Mouse (Mus musculus) MEL (cell line): Measurements from ENCODE around the gene Osbpl9. TPM values are rescaled to one million over a fixed set of nuclear protein-coding genes. Genes with fewer than 3 reads are reported as not detected.

Experiments used
- DNase-seq: peaks from one replicate; pipeline ENCODE4 v3.0.0; 2011; ENCODE audit warnings: low read depth, low spot score
- H3K27ac ChIP-seq: 2 replicates; pipeline ENCODE4 v1.5.1; 2012; ENCODE audit warnings: low read depth, mild to moderate bottlenecking, control low read depth, low read length, moderate library complexity; ENCODE audit not compliant: control insufficient read depth
- H3K27me3 ChIP-seq, 2 experiments: fragments of 150-350 bp in 1 of 2; sonication (generic) in 1 of 2; 2 replicates each; pipeline ENCODE4 v1.6.1; 2012; ENCODE audit warnings: low read length in 2 of 2, mild to moderate bottlenecking in 2 of 2, improper control_type of control experiment in 1 of 2, moderate library complexity in 1 of 2; ENCODE audit not compliant: insufficient read depth in 2 of 2, control insufficient read depth in 1 of 2
- H3K36me3 ChIP-seq, 2 experiments: 2 replicates each; pipeline ENCODE4 v1.6.1; 2012 to 2014; ENCODE audit warnings: low read length in 2 of 2, improper control_type of control experiment in 1 of 2, inconsistent platforms in 1 of 2, mild to moderate bottlenecking in 1 of 2; ENCODE audit not compliant: insufficient read depth in 2 of 2, control insufficient read depth in 1 of 2
- H3K4me1 ChIP-seq, 2 experiments: fragments of 150-350 bp in 1 of 2; sonication (generic) in 1 of 2; 2 replicates each; pipeline ENCODE4 v1.6.1; 2012; ENCODE audit warnings: low read length in 2 of 2, improper control_type of control experiment in 1 of 2, mild to moderate bottlenecking in 1 of 2; ENCODE audit not compliant: insufficient read depth in 2 of 2, control insufficient read depth in 1 of 2
- H3K4me3 ChIP-seq, 2 experiments: fragments of 150-350 bp in 1 of 2; sonication (generic) in 1 of 2; 2 replicates each; pipeline ENCODE4 v1.5.1; 2012; ENCODE audit warnings: low read depth in 2 of 2, low read length in 2 of 2, mild to moderate bottlenecking in 2 of 2, moderate library complexity in 2 of 2, control low read depth in 1 of 2, improper control_type of control experiment in 1 of 2; ENCODE audit not compliant: control insufficient read depth in 1 of 2, insufficient read depth in 1 of 2
- H3K79me2 ChIP-seq: 2 replicates; pipeline ENCODE4 v1.6.1; 2012; ENCODE audit warnings: mild to moderate bottlenecking, low read length, moderate library complexity; ENCODE audit not compliant: control insufficient read depth, poor library complexity, insufficient read depth
- H3K9ac ChIP-seq: 2 replicates; pipeline ENCODE4 v1.6.1; 2012; ENCODE audit warnings: low read depth, mild to moderate bottlenecking, control low read depth, low read length, moderate library complexity; ENCODE audit not compliant: control insufficient read depth, poor library complexity, severe bottlenecking
- H3K9me3 ChIP-seq: fragments of 150-350 bp; sonication (generic); replicated peaks from 2 replicates; pipeline ENCODE4 v1.6.1; 2012; ENCODE audit warnings: mild to moderate bottlenecking, low read length, improper control_type of control experiment, moderate library complexity; ENCODE audit not compliant: insufficient read depth
- BHLHE40 ChIP-seq: IDR thresholded peaks from 2 replicates; pipeline ENCODE4 v1.6.1; 2012; ENCODE audit warnings: low read depth, mild to moderate bottlenecking, inconsistent platforms, low read length, improper control_type of control experiment, borderline replicate concordance
- CTCF ChIP-seq, 3 experiments: IDR thresholded peaks in 2 of 3; conservative IDR thresholded peaks in 1 of 3; 2 replicates each; pipeline ENCODE4 v1.5.1; 2011 to 2012; ENCODE audit warnings: low read length in 3 of 3, low read depth in 2 of 3, mild to moderate bottlenecking in 2 of 3, improper control_type of control experiment in 1 of 3, inconsistent platforms in 1 of 3, mixed read lengths in 1 of 3, moderate library complexity in 1 of 3; ENCODE audit not compliant: control insufficient read depth in 1 of 3, insufficient read depth in 1 of 3, poor library complexity in 1 of 3, severe bottlenecking in 1 of 3
- E2F4 ChIP-seq: IDR thresholded peaks from 2 replicates; pipeline ENCODE4 v1.6.1; 2011; ENCODE audit warnings: low read depth, low read length, improper control_type of control experiment, borderline replicate concordance
- ETS1 ChIP-seq: IDR thresholded peaks from 2 replicates; pipeline ENCODE4 v1.6.1; 2012; ENCODE audit warnings: low read depth, mild to moderate bottlenecking, inconsistent platforms, low read length, improper control_type of control experiment, moderate library complexity
- GABPA ChIP-seq: IDR thresholded peaks from 2 replicates; pipeline ENCODE4 v1.6.1; 2012; ENCODE audit warnings: low read depth, mild to moderate bottlenecking, inconsistent platforms, low read length, improper control_type of control experiment, moderate library complexity
- KAT2A ChIP-seq: conservative IDR thresholded peaks from 2 replicates; pipeline ENCODE4 v1.6.1; 2012; ENCODE audit warnings: low read depth, low read length, improper control_type of control experiment, inconsistent platforms
- MAZ ChIP-seq: IDR thresholded peaks from 2 replicates; pipeline ENCODE4 v1.6.1; 2012; ENCODE audit warnings: low read depth, mild to moderate bottlenecking, inconsistent platforms, low read length, improper control_type of control experiment
- MEF2A ChIP-seq: IDR thresholded peaks from 2 replicates; pipeline ENCODE4 v1.6.1; 2014; ENCODE audit warnings: low read depth, mild to moderate bottlenecking, inconsistent platforms, low read length, improper control_type of control experiment; ENCODE audit not compliant: poor library complexity, insufficient replicate concordance, severe bottlenecking; ENCODE audit errors: extremely low read depth
- MXI1 ChIP-seq: IDR thresholded peaks from 2 replicates; pipeline ENCODE4 v1.6.1; 2011; ENCODE audit warnings: mild to moderate bottlenecking, low read depth, low read length, improper control_type of control experiment
- MYB ChIP-seq: IDR thresholded peaks from 2 replicates; pipeline ENCODE4 v1.6.1; 2011; ENCODE audit warnings: mild to moderate bottlenecking, low read depth, low read length, improper control_type of control experiment
- MYC ChIP-seq: IDR thresholded peaks from 2 replicates; pipeline ENCODE4 v1.6.1; 2011; ENCODE audit warnings: low read depth, mild to moderate bottlenecking, low read length, improper control_type of control experiment, moderate library complexity
- NRF1 ChIP-seq: IDR thresholded peaks from 2 replicates; pipeline ENCODE4 v1.6.1; 2014; ENCODE audit warnings: low read depth, mild to moderate bottlenecking, inconsistent platforms, low read length, improper control_type of control experiment, moderate library complexity; ENCODE audit not compliant: poor library complexity, insufficient read depth, severe bottlenecking
- POLR2AphosphoS2 ChIP-seq: IDR thresholded peaks from 2 replicates; pipeline ENCODE4 v1.6.1; 2011; ENCODE audit warnings: low read length, improper control_type of control experiment
- RCOR1 ChIP-seq: IDR thresholded peaks from 2 replicates; pipeline ENCODE4 v1.6.1; 2012; ENCODE audit warnings: low read depth, mild to moderate bottlenecking, inconsistent platforms, low read length, improper control_type of control experiment
- TBP ChIP-seq: IDR thresholded peaks from 2 replicates; pipeline ENCODE4 v1.8.0; 2011; ENCODE audit warnings: low read depth, low read length, improper control_type of control experiment
- UBTF ChIP-seq: IDR thresholded peaks from 2 replicates; pipeline ENCODE4 v1.6.1; 2012; ENCODE audit warnings: low read depth, mild to moderate bottlenecking, inconsistent platforms, low read length, improper control_type of control experiment, moderate library complexity, borderline replicate concordance; ENCODE audit not compliant: insufficient read depth
- polyA plus RNA-seq, 2 experiments: library from polyadenylated mRNA; stranded (reverse) in 1 of 2; unstranded in 1 of 2; fragments of >175 nt in 1 of 2; fragments of >200 nt in 1 of 2; gene quantifications; 2 replicates each; pipeline versions ENCODE4 v1.2.1 to v1.2.4; 2012; ENCODE audit warnings: low replicate concordance in 2 of 2, low read depth in 1 of 2; ENCODE audit not compliant: insufficient read length in 2 of 2, insufficient read depth in 1 of 2, missing spikeins in 1 of 2
- total RNA-seq: library from RNA; depleted of rRNA; stranded (reverse); fragments of 300-350 nt; gene quantifications from 2 replicates; pipeline ENCODE4 v1.2.3, GENCODE M21; 2012

Gene Osbpl9
- total and polyA plus RNA-seq, 3 experiments = 14.9 to 42.6 TPM; not detected in 1

- H3K36me3 ChIP-seq = no peaks in the 10 kb centered on the region; a peak in 2 of 4 replicates
- H3K4me1 ChIP-seq = no peaks in the 10 kb centered on the region
- no peaks in the 10 kb centered on the region for H3K79me2 ChIP-seq
- DNase-seq = no peak
- H3K27me3 ChIP-seq = no peaks in the 10 kb centered on the region
- H3K27ac ChIP-seq = no peak overlapping the region
- no peaks in the 10 kb centered on the region for H3K9me3 ChIP-seq
- H3K4me3 ChIP-seq = no peak overlapping the region
- no peak for TF ChIP-seq CTCF (IDR thresholded peaks at IDR 0.05 in 2 of 3, conservative IDR thresholded peaks at IDR 0.05 in 1 of 3; ENCODE audit: control insufficient read depth in 1 of 3, insufficient read depth in 1 of 3, low read depth in 2 of 3, low read length in 3 of 3, poor library complexity in 1 of 3, severe bottlenecking in 1 of 3)
- no peak for TF ChIP-seq E2F4
- no peak overlapping the region for H3K9ac ChIP-seq
These were observed 122.0 kb downstream of the Osbpl9 start for GRCm38 (mm10) chr4:109080118-109080517.

- H3K27ac ChIP-seq = no peak overlapping the region
- H3K4me3 ChIP-seq = no peak overlapping the region
- H3K27me3 ChIP-seq = no peaks in the 10 kb centered on the region
- TF ChIP-seq MYB (no peak), RCOR1 (no peak), POLR2AphosphoS2 (no peak), GABPA (no peak), MXI1 (no peak), MAZ (no peak), ETS1 (no peak), UBTF (no peak), KAT2A (no peak), NRF1 (no peak), MEF2A (no peak), TBP (no peak), BHLHE40 (no peak), MYC (no peak), CTCF (IDR thresholded peaks at IDR 0.05 in 2 of 3, conservative IDR thresholded peaks at IDR 0.05 in 1 of 3; ENCODE audit: control insufficient read depth in 1 of 3, insufficient read depth in 1 of 3, low read depth in 2 of 3, low read length in 3 of 3, poor library complexity in 1 of 3, severe bottlenecking in 1 of 3) (no peak)
- no peak for DNase-seq
- H3K9me3 ChIP-seq = no peaks in the 10 kb centered on the region
- no peak overlapping the region for H3K9ac ChIP-seq
- no peaks in the 10 kb centered on the region for H3K4me1 ChIP-seq
- no peaks in the 10 kb centered on the region for H3K79me2 ChIP-seq
- H3K36me3 ChIP-seq = no peaks in the 10 kb centered on the region; a peak in 1 of 4 replicates
These were observed 122.4 kb downstream of the Osbpl9 start for GRCm38 (mm10) chr4:109079676-109080075.
